Mouse (Mus musculus) NIH3T3 (cell line): Measurements from ENCODE around the gene E2f1.

Source experiments
- DNase-seq: peaks from one replicate; pipeline ENCODE4 v3.0.0-alpha.2; 2012; ENCODE audit warnings: low read depth

Gene E2f1

GRCm38 (mm10) chr2:154569836-154570286 is at the start of gene E2f1:
E2f1 (minus strand) TSS chr2:154569892.
- peak; percentile 98 for DNase-seq

- no peak for DNase-seq
Observed at GRCm38 (mm10) chr2:154617061-154617460, 47.4 kb upstream of the E2f1 start.

- no peak for DNase-seq
Observed at GRCm38 (mm10) chr2:154615674-154616073, 46.0 kb upstream of the E2f1 start.

- DNase-seq, result no peak
Observed at GRCm38 (mm10) chr2:154614841-154615576, 45.3 kb upstream of the E2f1 start.

- DNase-seq, result peak; percentile 95
Observed at GRCm38 (mm10) chr2:154613118-154614115, 43.7 kb upstream of the E2f1 start, which contains the start of the genes Zfp341 and 4930519P11Rik. Zfp341 (plus strand) TSS chr2:154613297. 4930519P11Rik (minus strand) TSS chr2:154613437.

- no peak for DNase-seq
Observed at GRCm38 (mm10) chr2:154609050-154609767, 39.5 kb upstream of the E2f1 start.

- no peak for DNase-seq
Observed at GRCm38 (mm10) chr2:154606965-154607364, 37.3 kb upstream of the E2f1 start.

GRCm38 (mm10) chr2:154604156-154604555 is 34.5 kb upstream of the E2f1 start:
- DNase-seq, result no peak

GRCm38 (mm10) chr2:154603638-154604153 is 34.0 kb upstream of the E2f1 start, which contains the start of gene Pxmp4:
Pxmp4 (minus strand) TSS chr2:154603708.
- DNase-seq, result peak; percentile 99

- DNase-seq, result no peak
Observed at GRCm38 (mm10) chr2:154603007-154603637, 33.4 kb upstream of the E2f1 start.

GRCm38 (mm10) chr2:154601324-154601723 is 31.6 kb upstream of the E2f1 start:
- no peak for DNase-seq

GRCm38 (mm10) chr2:154600586-154600985 is 30.9 kb upstream of the E2f1 start:
- no peak for DNase-seq

GRCm38 (mm10) chr2:154597399-154597798 is 27.7 kb upstream of the E2f1 start:
- DNase-seq, result no peak

GRCm38 (mm10) chr2:154595775-154596174 is 26.1 kb upstream of the E2f1 start:
- peak; percentile 36 for DNase-seq

GRCm38 (mm10) chr2:154593025-154593424 is 23.3 kb upstream of the E2f1 start:
- DNase-seq, result peak; percentile 59

- no peak for DNase-seq
Observed at GRCm38 (mm10) chr2:154591239-154591638, 21.5 kb upstream of the E2f1 start.

- DNase-seq, result no peak
Observed at GRCm38 (mm10) chr2:154589051-154589450, 19.4 kb upstream of the E2f1 start.

GRCm38 (mm10) chr2:154586405-154586804 is 16.7 kb upstream of the E2f1 start:
- peak; percentile 61 for DNase-seq

GRCm38 (mm10) chr2:154584931-154585601 is 15.4 kb upstream of the E2f1 start:
- peak; percentile 66 for DNase-seq
